Mouse (Mus musculus) frontal cortex, postnatal 25 days (tissue): ENCODE results near the gene Ece1.
"Not testable (repeated sequence)": the region's sequence is repeated elsewhere in the genome, so short reads cannot be mapped to it uniquely, and the experiment has no call there.

ENCODE experiments used
- DNase-seq, 2 experiments: peaks; one replicate each; pipeline ENCODE4 v3.0.0; 2022; ENCODE audit warnings: low spot score in 2 of 2

The Ece1 gene

GRCm38 (mm10) chr4:137862019-137862418 is at the start of gene Ece1:
Gene Ece1 (plus strand): TSS chr4:137862237.
- peak; percentile 79 to 80 for DNase-seq

- DNase-seq: no peak
These were observed 48.9 kb upstream of the Ece1 start for GRCm38 (mm10) chr4:137812946-137813708.

GRCm38 (mm10) chr4:137814140-137814539 is 47.9 kb upstream of the Ece1 start:
- no peak for DNase-seq

GRCm38 (mm10) chr4:137815473-137815872 is 46.6 kb upstream of the Ece1 start:
- no peak for DNase-seq

- DNase-seq: no peak
These were observed 45.8 kb upstream of the Ece1 start for GRCm38 (mm10) chr4:137816216-137816615.

- DNase-seq: no peak
These were observed 43.7 kb upstream of the Ece1 start for GRCm38 (mm10) chr4:137818341-137818740.

- DNase-seq: no peak
These were observed 42.5 kb upstream of the Ece1 start for GRCm38 (mm10) chr4:137819487-137819886.

- no peak for DNase-seq
These were observed 41.3 kb upstream of the Ece1 start for GRCm38 (mm10) chr4:137820721-137821120.

- DNase-seq: no peak
These were observed 39.5 kb upstream of the Ece1 start for GRCm38 (mm10) chr4:137822537-137822936.

- DNase-seq: no peak
These were observed 38.5 kb upstream of the Ece1 start for GRCm38 (mm10) chr4:137823542-137823941.

- no peak for DNase-seq
These were observed 37.2 kb upstream of the Ece1 start for GRCm38 (mm10) chr4:137824881-137825280.

GRCm38 (mm10) chr4:137830380-137830779 is 31.7 kb upstream of the Ece1 start:
- no peak for DNase-seq

- DNase-seq: no peak
These were observed 30.4 kb upstream of the Ece1 start for GRCm38 (mm10) chr4:137831598-137831997.

GRCm38 (mm10) chr4:137835624-137836337 is 26.3 kb upstream of the Ece1 start:
- DNase-seq: peak; percentile 63 to 68

- DNase-seq: no peak
These were observed 25.3 kb upstream of the Ece1 start for GRCm38 (mm10) chr4:137836741-137837140.

GRCm38 (mm10) chr4:137837792-137838191 is 24.2 kb upstream of the Ece1 start:
- DNase-seq: no peak

GRCm38 (mm10) chr4:137838791-137839190 is 23.2 kb upstream of the Ece1 start:
- no peak for DNase-seq

GRCm38 (mm10) chr4:137839452-137839851 is 22.6 kb upstream of the Ece1 start:
- no peak for DNase-seq

GRCm38 (mm10) chr4:137844656-137845055 is 17.4 kb upstream of the Ece1 start:
- DNase-seq: peak; percentile 55 to 58

- not testable (repeated sequence) for DNase-seq
These were observed 14.4 kb upstream of the Ece1 start for GRCm38 (mm10) chr4:137847651-137848050.

GRCm38 (mm10) chr4:137850161-137850560 is 11.9 kb upstream of the Ece1 start:
- no peak for DNase-seq

GRCm38 (mm10) chr4:137851484-137851883 is 10.6 kb upstream of the Ece1 start:
- no peak for DNase-seq

- no peak for DNase-seq
These were observed 8.2 kb upstream of the Ece1 start for GRCm38 (mm10) chr4:137853822-137854221.
